Mouse (Mus musculus): ENCODE data around the gene Swsap1. TPM values are rescaled to one million over a fixed set of nuclear protein-coding genes. Genes with fewer than 3 reads are reported as not detected.

The Swsap1 gene
- polyA plus RNA-seq (2012; ENCODE audit: insufficient read depth, insufficient read length, missing spikeins) = 11.6 and 15.4 TPM in 2 replicates

DNA sequence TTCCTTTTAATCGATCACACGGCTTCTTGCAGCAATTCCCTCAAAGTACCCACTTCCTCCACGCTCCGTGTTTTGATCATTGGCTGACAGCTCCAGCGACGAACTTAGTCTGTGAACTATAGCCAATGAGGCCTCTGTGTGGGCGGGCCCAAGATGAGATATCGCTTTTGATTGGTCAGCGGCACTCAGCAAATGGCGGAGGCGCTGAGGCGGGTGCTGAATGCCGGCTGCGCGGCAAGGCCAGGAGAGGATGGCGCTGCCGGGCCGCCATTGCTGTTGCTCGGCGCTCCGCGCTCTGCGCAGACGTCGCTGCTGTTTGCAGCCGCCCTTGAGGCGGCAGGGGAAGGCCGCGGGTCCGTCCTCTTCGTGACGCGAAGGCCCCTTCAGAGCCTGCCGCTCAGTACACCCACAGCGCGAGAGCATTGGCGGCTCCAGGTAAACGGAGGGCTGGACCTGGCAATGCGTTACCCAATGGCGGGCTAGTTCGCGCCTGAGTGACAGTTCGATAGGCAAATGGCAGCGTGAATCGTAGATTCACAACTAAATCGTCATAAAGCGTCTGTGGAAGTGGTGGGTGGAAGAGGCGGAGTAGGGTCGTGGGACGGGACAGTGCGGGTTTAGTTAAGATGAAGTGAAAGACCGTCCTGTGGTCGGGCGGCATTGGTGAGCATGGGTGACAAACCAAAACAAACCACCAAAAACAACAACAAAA lies at the start of gene Swsap1:
Swsap1 (plus strand) TSS at position 186 of the 712 bp plus-strand sequence.
- Histone ChIP-seq H3K4me1 (ENCODE audit: control insufficient read depth, insufficient read depth, insufficient read length, low read length) (peaks cover 7% of the 10 kb centered on the region), H3K4me3 (ENCODE audit: insufficient read depth, low read depth, low read length) (peak within 1 kb of the TSS; percentile 69), H3K27ac (replicated peaks; ENCODE audit: low read depth, low read length) (peak within 1 kb of the TSS; percentile 74)

GRCm38 (mm10) chr9:21908216-21908615 lies 47.3 kb upstream of the Swsap1 start:
- H3K27ac ChIP-seq (replicated peaks; ENCODE audit: low read depth, low read length) = no peak overlapping the region
- H3K4me1 ChIP-seq (ENCODE audit: control insufficient read depth, insufficient read depth, insufficient read length, low read length) = no peaks in the 10 kb centered on the region
- no peak overlapping the region for H3K4me3 ChIP-seq (ENCODE audit: insufficient read depth, low read depth, low read length)

DNA sequence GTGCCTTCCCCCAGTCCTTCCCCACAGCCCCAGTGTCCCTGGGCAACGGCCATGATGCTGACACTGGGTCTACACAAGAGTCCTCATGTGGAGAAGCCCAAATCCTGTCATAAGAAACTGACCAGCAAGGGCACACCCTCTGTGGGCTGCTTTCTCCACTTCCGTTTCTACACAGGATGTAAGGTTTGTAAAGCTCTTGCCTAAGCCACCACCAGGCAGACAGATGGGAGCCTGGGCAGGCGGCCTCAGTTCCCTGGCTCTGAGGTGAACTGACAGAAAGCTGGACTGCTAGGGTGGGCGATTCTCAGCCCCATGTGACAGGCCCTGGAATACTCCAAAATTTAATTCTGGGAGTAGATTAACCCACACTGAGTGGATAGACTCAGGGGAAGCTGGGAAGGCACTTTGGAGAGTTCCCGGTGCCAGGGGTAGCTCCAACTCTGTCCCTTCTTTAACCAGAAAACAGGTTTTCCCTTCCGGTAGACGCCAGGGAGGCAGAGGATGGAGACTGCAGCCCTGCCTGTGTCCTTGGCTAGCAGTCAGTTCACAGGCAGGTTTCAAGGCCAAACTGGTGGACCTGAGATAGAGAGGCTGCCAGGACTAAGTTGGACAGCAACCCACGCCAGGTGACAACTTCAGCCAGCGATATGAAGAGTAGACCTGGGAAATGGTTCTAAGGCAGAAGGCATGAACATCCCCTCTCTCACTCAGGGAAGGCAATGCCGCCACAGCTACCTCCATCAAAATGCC lies 45.9 kb upstream of the Swsap1 start:
- H3K27ac ChIP-seq (replicated peaks; ENCODE audit: low read depth, low read length) = no peak overlapping the region
- H3K4me3 ChIP-seq (ENCODE audit: insufficient read depth, low read depth, low read length) = no peak overlapping the region
- no peaks in the 10 kb centered on the region for H3K4me1 ChIP-seq (ENCODE audit: control insufficient read depth, insufficient read depth, insufficient read length, low read length)

DNA sequence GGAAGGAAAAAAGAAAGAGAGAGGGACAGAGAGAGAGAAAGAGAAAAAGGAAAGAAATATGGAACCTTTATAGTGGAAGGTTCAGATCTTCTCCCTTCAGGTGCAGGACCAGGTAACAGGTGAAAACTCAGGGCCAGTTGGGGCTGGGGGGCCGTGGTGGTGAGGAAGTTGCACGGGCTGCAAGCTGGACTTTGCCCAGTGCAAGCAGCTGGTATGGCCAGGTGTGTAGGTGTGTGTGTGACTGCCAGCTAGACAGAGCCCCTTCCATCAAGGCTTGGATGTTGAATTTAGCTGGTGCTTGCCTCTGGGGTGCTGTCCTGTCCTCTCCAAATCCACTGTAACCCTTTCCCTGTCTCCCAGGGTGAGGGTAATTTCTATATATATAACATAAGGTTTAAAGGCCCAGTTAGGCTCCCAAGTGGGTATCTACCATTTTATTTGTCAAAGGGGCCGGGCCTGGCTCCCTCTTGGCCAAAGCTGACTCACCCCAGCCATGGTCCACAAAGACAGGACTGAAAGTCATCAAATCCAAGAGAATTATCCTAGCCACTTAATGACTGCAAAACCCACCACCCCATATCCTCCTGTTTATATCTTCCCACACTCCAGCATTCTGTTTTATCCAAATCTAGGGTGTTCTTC lies 38.6 kb upstream of the Swsap1 start:
- Histone ChIP-seq H3K4me1 (ENCODE audit: control insufficient read depth, insufficient read depth, insufficient read length, low read length) (no peaks in the 10 kb centered on the region), H3K27ac (replicated peaks; ENCODE audit: low read depth, low read length) (no peak overlapping the region), H3K4me3 (ENCODE audit: insufficient read depth, low read depth, low read length) (peak overlapping the region; percentile 71)

DNA sequence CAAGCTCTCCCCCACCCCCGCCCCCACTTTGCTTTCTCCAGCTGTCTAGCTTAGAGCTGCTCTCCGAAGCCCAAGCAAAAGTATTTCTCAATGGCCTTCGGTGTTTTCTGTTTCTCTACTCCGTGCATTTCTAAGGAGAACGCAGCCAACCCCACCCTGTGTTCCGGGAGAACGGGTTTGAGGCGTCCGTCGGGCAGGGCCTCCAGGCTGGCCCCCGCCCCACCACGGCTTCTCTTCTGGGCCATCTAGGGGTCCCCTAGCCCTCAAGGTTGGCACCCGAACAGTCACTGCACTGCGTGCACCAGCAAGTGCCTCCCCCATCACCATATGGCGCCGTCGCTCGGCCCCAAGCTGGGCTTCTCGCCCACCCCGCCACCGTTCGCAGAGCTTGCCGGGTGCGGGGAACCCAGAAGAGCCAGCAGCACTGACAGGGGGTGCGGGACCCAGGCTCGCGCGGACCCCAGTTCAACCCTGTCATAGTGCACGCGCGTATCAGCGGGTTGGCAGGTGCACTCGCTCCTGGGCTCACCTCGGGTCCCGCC lies 38.0 kb upstream of the Swsap1 start:
- no peak overlapping the region for H3K27ac ChIP-seq (replicated peaks; ENCODE audit: low read depth, low read length)
- H3K4me1 ChIP-seq (ENCODE audit: control insufficient read depth, insufficient read depth, insufficient read length, low read length) = no peaks in the 10 kb centered on the region
- peak overlapping the region; percentile 71 for H3K4me3 ChIP-seq (ENCODE audit: insufficient read depth, low read depth, low read length)

DNA sequence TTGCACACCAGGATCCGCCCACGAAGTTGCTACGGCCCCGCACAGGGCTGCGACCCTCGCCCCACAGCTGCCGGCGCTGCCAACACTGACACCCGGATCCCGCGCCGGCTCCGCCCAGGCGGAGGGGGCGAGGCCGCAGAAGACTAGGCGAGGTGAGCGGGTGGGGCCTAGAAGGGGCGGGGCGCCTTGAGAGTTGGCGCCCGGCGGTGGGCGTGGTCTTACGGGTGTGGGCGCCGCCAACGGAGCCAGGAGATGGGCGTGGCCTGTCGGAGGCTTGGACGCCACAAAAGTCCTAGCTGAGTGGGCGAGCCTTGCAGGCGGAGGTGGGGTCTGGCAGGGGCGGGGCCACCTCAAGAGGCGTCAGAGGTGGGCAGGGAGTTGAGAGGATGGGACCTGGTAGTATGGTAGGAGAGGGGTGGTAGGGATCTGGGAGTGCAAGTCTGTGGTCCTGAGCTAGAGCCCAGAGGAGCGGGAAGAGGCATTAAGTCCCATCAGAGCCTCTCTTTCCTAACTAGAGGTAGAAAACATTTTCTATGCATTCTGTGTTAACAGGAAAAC lies 37.4 kb upstream of the Swsap1 start, which contains the start of gene Rab3d:
Rab3d (minus strand) TSS at position 158 of the 558 bp plus-strand sequence.
- Histone ChIP-seq H3K27ac (replicated peaks; ENCODE audit: low read depth, low read length) (no peak within 1 kb of the TSS), H3K4me1 (ENCODE audit: control insufficient read depth, insufficient read depth, insufficient read length, low read length) (no peaks in the 10 kb centered on the region), H3K4me3 (ENCODE audit: insufficient read depth, low read depth, low read length) (peak within 1 kb of the TSS; percentile 71)

GRCm38 (mm10) chr9:21918692-21919384 lies 36.7 kb upstream of the Swsap1 start:
- no peaks in the 10 kb centered on the region for H3K4me1 ChIP-seq (ENCODE audit: control insufficient read depth, insufficient read depth, insufficient read length, low read length)
- no peak overlapping the region for H3K27ac ChIP-seq (replicated peaks; ENCODE audit: low read depth, low read length)
- no peak overlapping the region for H3K4me3 ChIP-seq (ENCODE audit: insufficient read depth, low read depth, low read length)

GRCm38 (mm10) chr9:21923036-21923435 lies 32.5 kb upstream of the Swsap1 start:
- Histone ChIP-seq H3K4me3 (ENCODE audit: insufficient read depth, low read depth, low read length) (no peak overlapping the region), H3K4me1 (ENCODE audit: control insufficient read depth, insufficient read depth, insufficient read length, low read length) (peaks cover 11% of the 10 kb centered on the region), H3K27ac (replicated peaks; ENCODE audit: low read depth, low read length) (0 out of 2 replicates have a peak overlapping the region, but pooled peaks have one; percentile 71)

DNA sequence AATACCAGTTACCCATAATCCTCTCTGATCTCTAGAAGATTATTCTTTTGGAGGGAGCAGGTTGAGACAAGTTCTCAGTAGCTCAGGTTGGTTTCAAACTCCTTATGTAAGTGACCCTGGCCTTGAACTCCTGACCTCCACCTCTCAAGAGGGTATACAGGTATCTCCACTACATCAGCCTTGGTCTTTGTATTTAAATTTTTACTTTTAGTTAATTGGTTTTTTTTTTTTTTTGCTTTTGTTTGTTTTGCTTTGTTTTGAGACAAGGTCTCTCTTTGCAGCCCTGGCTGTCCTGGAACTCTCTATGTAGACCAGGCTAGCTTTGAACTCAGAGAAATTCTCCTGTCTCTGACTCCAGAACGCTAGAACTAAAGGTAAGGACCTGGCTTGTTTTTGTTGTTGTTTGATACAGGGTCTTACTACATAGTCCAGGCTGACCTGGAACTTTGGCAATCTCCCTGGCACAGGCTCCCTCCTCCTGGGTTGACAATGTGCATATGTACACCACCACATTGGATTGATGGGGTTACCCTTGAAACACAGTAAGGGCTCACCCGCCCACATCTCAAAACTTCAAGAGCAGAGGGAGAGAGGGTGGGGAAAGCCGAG lies 32.0 kb upstream of the Swsap1 start:
- Histone ChIP-seq H3K27ac (replicated peaks; ENCODE audit: low read depth, low read length) (peak overlapping the region; percentile 71), H3K4me1 (ENCODE audit: control insufficient read depth, insufficient read depth, insufficient read length, low read length) (peaks cover 11% of the 10 kb centered on the region), H3K4me3 (ENCODE audit: insufficient read depth, low read depth, low read length) (no peak overlapping the region)

DNA sequence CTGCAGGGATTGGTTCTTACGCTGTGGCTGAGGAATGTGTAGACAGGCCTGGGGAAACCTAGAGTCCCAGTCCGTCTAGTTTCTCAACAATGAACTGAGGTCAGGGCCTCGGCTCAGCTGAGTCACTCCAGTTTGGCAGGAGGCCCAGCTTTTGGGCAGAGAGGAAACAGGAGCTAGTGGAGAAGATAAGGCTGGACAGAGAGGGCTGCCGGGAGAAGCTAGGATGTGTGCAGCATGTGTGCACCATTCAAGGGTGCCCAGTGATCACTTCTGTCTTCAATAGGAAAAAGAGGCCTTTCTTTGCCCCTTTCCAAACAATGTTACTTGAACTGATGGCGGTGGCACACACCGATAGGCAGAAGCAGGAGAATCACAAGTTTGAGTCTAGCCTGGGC lies 31.5 kb upstream of the Swsap1 start:
- Histone ChIP-seq H3K4me3 (ENCODE audit: insufficient read depth, low read depth, low read length) (no peak overlapping the region), H3K27ac (replicated peaks; ENCODE audit: low read depth, low read length) (peak overlapping the region; percentile 71), H3K4me1 (ENCODE audit: control insufficient read depth, insufficient read depth, insufficient read length, low read length) (peaks cover 11% of the 10 kb centered on the region)

- H3K4me3 ChIP-seq (ENCODE audit: insufficient read depth, low read depth, low read length) = no peak overlapping the region
- peak overlapping the region; percentile 16; the same call in 1 of the 2 replicates for H3K27ac ChIP-seq (replicated peaks; ENCODE audit: low read depth, low read length)
- H3K4me1 ChIP-seq (ENCODE audit: control insufficient read depth, insufficient read depth, insufficient read length, low read length) = peaks cover 11% of the 10 kb centered on the region
Measured at GRCm38 (mm10) chr9:21925034-21925433, 30.5 kb upstream of the Swsap1 start.

GRCm38 (mm10) chr9:21925506-21925905 lies 30.0 kb upstream of the Swsap1 start:
- peaks cover 11% of the 10 kb centered on the region for H3K4me1 ChIP-seq (ENCODE audit: control insufficient read depth, insufficient read depth, insufficient read length, low read length)
- no peak overlapping the region for H3K27ac ChIP-seq (replicated peaks; ENCODE audit: low read depth, low read length)
- no peak overlapping the region for H3K4me3 ChIP-seq (ENCODE audit: insufficient read depth, low read depth, low read length)

DNA sequence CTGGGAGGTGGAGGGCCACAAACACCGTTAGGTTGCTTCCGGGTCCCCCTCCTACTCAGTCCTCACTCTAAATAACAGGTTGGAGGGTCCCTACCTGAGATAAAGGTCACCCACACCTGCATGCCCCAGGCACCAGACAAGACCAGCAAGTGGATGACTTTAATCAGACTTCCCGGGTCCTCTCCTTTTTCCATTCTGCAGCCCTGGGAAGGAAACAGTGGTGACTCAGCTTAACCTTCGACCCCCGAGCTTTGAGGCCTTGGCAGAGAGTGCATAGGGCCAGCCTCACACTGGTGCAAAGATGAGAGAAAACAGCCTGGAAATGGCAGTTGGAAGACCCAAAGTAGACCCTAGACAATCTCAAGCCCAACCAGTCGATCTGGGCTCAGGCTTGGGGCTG lies 29.4 kb upstream of the Swsap1 start:
- Histone ChIP-seq H3K4me3 (ENCODE audit: insufficient read depth, low read depth, low read length) (peak overlapping the region; percentile 7; the same call in 1 of the 2 replicates), H3K27ac (replicated peaks; ENCODE audit: low read depth, low read length) (0 out of 2 replicates have a peak overlapping the region, but pooled peaks have one; percentile 20), H3K4me1 (ENCODE audit: control insufficient read depth, insufficient read depth, insufficient read length, low read length) (peaks cover 11% of the 10 kb centered on the region)

DNA sequence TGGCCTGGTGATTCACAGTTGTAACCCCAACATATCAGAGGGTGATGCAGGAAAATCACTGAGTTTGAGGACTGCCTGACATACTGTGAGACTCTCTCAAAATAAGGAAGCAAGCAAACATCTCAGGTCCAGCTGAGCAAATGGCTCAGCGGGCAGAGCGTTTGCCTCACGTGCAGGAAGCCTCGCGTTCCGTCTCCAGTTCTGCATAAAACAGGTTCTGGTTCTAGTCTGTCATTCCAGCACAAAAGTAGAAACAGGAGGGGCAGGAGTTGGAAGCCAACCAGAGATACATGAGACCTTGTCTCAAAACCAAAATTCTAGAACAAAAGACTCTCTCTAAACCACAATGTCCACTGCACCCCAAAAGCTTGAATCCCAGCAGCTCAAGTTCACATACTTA lies 28.8 kb upstream of the Swsap1 start:
- Histone ChIP-seq H3K4me1 (ENCODE audit: control insufficient read depth, insufficient read depth, insufficient read length, low read length) (peaks cover 11% of the 10 kb centered on the region), H3K4me3 (ENCODE audit: insufficient read depth, low read depth, low read length) (peak overlapping the region; percentile 66), H3K27ac (replicated peaks; ENCODE audit: low read depth, low read length) (peak overlapping the region; percentile 32; the same call in 1 of the 2 replicates)

All from brown adipose tissue, adult 24 weeks (tissue).